Mouse (Mus musculus): ENCODE data around the gene 4930402H24Rik.

Gene 4930402H24Rik

DNA sequence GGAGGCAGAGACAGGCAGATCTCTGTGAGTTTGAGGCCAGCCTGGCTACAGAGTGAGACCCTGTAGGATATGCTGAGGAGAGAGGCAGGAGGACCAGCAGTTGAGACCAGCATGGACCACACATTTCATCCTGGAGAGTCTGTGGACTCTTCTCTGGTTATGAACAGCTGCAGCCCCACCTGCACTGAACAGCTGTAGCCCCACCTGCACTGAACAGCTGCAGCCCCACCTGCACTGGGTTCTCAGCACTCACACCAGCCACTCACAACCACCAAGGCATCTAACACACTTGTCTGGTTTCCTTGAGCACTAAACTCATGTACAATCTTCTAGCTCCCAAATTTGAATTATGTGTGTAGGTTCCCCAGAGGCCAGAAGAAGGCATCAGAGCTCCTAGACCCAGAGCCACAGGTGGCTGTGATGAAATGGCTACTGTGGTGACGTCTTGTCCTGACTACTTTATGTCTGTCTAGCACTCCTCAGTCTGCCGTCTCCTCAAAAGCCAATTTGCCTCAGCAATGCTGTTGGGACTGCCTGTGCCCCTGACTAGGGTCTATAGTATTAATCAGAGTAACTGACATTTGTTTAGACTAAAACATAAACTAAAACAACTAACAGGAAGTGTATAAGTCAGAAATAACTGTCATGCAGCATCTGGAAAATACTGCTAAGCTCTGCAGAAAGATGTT is 125.4 kb downstream of the 4930402H24Rik start:
- CTCF ChIA-PET = no interaction called here
- POLR2A ChIA-PET = interaction anchor here in 1 of 4 experiments (1.4 kb wide), 1 partner anchor 30 kb away, joined by 5 read pairs; no protein-coding TSS in a partner anchor

DNA sequence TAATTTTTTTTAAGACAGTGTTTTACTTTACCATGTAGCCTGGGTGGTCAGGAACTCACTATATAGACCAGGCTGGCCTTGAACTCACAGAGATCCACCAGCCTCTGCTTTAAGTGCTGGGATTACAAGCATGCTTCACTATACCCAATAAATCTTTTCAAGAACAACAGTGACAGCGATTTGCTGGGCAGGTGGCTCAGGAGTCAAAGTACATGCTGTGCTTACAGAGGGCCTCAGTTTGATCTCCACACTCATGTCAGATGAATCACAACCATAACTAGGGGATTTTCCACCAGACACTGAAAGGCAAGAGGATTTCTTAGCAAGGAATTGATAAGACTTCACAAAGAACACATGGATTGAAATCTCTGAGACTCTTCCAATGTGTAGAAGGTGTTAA is 126.3 kb downstream of the 4930402H24Rik start:
- CTCF ChIA-PET = no interaction called here
- POLR2A ChIA-PET = no interaction called here

DNA sequence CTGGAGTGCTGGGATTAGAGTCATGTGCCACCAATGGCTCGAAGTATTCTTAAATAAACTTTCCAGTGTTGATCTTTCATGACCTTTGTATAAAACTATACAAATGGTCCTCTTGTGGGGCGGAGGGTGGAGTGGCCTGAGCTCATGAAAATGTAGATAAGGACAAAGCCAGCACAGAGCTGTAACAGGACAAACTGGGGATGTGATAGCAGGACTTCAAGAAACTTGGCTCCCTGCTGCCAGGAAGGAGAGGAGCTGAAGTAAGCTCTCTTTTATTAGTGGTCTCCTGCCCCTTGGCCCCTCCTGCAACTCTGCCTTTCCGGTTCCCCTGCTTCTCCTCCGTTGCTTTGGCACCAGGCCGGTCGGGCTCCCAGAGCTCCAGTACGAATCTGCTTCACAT is 129.6 kb downstream of the 4930402H24Rik start:
- ChIA-PET CTCF (interaction anchor here in 2 of 4 experiments (1.0 to 1.1 kb wide), 2 partner anchors 9 to 219 kb away, joined by 3 read pairs; no protein-coding TSS in a partner anchor), POLR2A (interaction anchor here in 2 of 4 experiments (0.9 to 1.2 kb wide), 2 partner anchors 13 to 109 kb away, joined by 3 to 4 read pairs; partner anchors contain the start of gene Itpa (in 1 of the 2))

DNA sequence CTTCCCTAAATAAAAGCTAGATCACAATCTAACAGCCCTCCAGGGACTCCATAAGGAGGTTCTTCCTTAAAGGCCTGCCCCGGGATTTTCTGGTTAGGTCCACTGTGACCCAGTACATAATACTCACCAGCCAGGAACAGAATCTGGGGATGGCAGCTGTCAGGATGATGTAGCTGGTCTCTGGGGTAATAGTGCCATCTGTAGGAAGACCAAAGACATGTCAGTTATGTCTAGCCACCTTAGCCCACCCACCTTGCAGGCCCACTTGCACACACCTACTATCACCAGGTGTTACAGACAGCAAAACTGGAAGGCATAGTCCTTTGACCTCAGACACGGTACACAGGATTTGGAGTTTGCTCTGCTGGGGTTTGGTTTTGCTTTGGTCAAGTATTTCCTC is 138.7 kb downstream of the 4930402H24Rik start:
- POLR2A ChIA-PET = interaction anchor here in 2 of 4 experiments (1.0 to 2.2 kb wide), 2 partner anchors 103 to 118 kb away, joined by 3 to 8 read pairs; partner anchors contain the start of gene Ddrgk1 (in 1 of the 2)
- CTCF ChIA-PET = interaction anchor here (0.5 to 1.6 kb wide), 12 partner anchors 9 to 401 kb away, joined by 3 to 10 read pairs (median 4); no protein-coding TSS in a partner anchor

DNA sequence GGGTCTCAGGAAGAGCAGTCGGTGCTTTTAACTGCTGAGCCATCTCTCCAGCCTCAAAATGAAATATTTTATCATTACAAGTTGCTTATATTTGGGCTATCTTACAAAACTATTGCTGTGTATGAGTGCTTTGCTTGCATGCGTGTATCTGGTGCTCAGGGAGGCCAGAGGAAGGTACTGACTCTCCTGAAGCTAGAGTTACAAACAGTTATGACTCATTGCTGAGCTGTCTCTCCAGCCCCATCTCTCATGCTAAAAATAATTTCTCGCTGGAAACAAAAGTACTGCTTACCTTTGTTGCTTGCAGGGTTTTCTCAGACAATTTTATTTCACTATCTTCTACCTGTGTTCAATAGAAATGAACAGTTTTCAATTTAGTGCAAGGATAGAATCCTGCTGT is 140.8 kb downstream of the 4930402H24Rik start:
- CTCF ChIA-PET = no interaction called here
- POLR2A ChIA-PET = no interaction called here

DNA sequence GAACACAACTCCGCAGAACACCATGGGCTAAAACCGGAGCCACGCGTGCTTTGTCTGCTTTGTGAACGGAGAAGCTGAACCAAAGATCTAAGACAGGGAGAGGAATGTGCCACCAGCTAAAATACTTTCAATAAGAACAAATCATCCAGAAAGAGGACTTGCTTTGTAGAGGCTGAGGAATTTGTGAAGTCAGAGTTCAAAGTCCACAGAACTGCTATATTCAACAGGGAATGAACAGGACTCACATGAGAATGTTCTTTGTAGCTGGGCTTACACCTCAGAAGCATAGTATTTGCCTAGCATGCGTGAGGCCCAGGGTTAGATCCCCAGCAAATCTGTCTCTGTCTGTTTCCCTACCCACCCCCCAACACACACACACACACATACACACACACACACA is 145.3 kb downstream of the 4930402H24Rik start:
- ChIA-PET POLR2A (interaction anchor here in 1 of 4 experiments (0.6 kb wide), 1 partner anchor 939 kb away, joined by 3 read pairs; no protein-coding TSS in a partner anchor), CTCF (interaction anchor here in 1 of 4 experiments (0.7 to 0.8 kb wide), 3 partner anchors 41 to 301 kb away, joined by 3 to 4 read pairs (median 3); partner anchors contain the start of gene Mrps26)

DNA sequence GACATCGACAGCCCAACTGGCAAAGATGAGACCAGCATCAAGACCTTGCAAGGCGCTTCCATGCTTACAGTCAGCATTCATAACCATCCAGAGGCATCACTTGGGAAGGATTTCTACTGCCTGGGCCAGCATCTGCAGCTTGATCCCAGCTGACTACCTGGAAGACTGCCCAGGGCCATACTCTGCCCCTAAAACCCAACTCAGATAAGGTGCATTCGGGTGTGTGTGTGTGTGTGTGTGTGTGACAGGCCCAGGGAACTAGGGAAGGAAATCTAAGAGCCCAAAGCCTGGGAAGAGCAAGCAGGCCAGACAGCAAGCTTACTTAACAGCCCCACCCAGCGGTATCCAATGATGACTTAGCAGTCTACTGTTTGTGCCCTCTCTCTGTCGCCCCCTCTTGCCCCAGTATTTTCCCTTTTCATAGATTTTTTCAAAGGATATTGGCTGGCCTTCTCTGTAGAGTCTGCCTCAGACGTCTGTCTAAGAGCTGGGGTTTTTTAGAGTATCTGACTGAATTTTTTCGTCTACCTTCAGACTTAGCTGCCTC is 151.1 kb downstream of the 4930402H24Rik start:
- ChIA-PET CTCF (interaction anchor here (0.5 to 2.2 kb wide), 19 partner anchors 9 to 346 kb away, joined by 3 to 15 read pairs (median 4); partner anchors contain the start of genes Itpa (in 1 of the 4) and Mrps26 (in 1 of the 4)), POLR2A (interaction anchor here in 3 of 4 experiments (0.5 to 1.9 kb wide), 13 partner anchors 27 to 186 kb away, joined by 3 to 9 read pairs (median 4); partner anchors contain the start of genes Ddrgk1 (in 3 of the 3), Itpa (in 1 of the 3), Lzts3 (in 1 of the 3) and Slc4a11 (in 1 of the 3))

DNA sequence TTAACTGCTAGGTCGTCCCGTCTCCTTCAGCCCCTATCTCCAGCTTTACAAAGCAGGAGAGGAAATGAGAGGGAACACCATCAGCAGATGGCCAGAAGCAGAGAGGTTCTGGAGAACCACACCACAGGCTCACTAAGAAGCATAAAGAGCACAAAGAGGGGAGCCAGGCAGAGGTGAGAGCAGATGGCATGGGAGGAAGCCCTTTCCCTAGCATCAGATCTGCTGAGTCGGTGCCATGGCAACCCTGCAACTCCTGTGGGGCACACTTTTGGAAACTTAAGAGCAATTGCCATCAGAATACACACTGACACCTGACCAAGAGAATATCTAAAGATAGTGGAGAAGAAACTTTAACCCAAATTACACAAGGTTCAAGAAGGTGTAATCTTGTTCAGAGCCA is 151.6 kb downstream of the 4930402H24Rik start:
- CTCF ChIA-PET = interaction anchor here (0.5 to 2.2 kb wide), 15 partner anchors 10 to 485 kb away, joined by 3 to 15 read pairs (median 4); partner anchors contain the start of genes Itpa (in 1 of the 4) and Mrps26 (in 1 of the 4)
- POLR2A ChIA-PET = interaction anchor here in 3 of 4 experiments (0.5 to 1.9 kb wide), 9 partner anchors 57 to 125 kb away, joined by 3 to 9 read pairs (median 5); partner anchors contain the start of genes Ddrgk1 (in 3 of the 3), Itpa (in 1 of the 3), Lzts3 (in 1 of the 3) and Slc4a11 (in 1 of the 3)

DNA sequence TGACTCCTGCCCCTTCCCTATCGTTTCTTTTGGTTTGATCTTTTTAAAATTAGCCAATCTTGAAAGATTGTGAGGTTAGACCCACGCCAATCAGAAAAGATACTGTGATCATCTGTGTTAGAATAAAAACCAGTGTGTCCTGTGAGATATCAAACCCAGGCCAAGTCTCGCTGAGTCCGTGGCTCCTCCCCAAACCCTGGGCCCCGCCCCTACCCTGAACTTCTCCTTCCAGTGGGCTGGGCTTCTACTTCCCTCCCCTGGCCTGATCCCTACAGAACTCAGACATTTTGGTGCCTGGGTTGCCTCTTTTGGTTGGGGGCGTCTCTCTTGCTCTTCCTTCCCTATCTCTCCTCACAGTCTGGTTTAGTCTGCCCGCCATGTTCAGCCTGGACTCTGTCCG is 155.8 kb downstream of the 4930402H24Rik start:
- CTCF ChIA-PET = interaction anchor here in 1 of 4 experiments (0.6 kb wide), 2 partner anchors 422 to 780 kb away, joined by 4 read pairs; no protein-coding TSS in a partner anchor
- POLR2A ChIA-PET = interaction anchor here in 3 of 4 experiments (0.6 to 1.4 kb wide), 4 partner anchors 31 to 1503 kb away, joined by 3 to 6 read pairs (median 4); partner anchors contain the start of genes Pcna (in 1 of the 3) and Slc4a11 (in 1 of the 3)

DNA sequence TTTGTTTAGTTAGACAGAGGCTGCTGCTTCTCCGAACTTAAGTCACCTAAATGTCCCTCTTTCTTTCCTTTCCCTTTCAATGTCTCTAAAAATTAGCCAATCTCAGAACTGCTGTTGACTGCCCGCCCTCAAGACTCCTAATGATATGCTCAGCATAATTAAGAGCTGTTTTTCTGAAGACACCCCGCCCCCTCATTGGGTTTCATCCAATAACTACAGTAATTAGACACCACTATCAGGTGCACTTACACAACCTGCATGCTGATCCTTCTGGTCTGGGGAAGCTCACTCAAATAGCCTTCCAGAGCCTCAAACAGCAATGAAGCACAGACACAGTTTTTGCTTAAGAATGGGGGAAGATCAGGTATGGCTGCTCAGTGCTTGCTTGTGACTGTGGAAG is 156.5 kb downstream of the 4930402H24Rik start:
- CTCF ChIA-PET = interaction anchor here in 2 of 4 experiments (0.6 to 0.9 kb wide), 3 partner anchors 32 to 781 kb away, joined by 3 to 4 read pairs (median 3); no protein-coding TSS in a partner anchor
- POLR2A ChIA-PET = interaction anchor here in 2 of 4 experiments (0.5 to 1.4 kb wide), 4 partner anchors 32 to 342 kb away, joined by 3 to 5 read pairs (median 4); partner anchors contain the start of gene Slc4a11 (in 1 of the 2)

DNA sequence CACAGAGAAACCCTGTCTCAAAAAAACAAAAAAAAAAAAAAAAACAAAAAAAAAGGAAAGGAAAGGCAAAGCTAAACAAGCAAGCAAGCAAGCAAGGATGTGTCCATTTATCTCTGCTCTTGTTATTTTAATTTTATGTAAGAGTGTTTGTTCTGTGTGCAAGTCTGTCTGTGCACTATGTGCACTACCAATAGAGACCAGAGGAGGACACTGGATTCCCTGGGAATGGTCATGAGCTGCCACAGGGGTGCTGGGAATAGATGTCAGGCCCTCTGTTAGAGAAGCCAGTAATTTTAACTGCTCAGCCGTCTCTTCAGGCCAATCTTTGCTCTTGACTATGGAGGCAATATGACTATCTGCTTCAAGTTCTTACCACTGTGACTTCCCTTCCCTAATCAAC is 162.6 kb downstream of the 4930402H24Rik start:
- ChIA-PET CTCF (interaction anchor here (0.6 to 1.4 kb wide), 8 partner anchors 12 to 512 kb away, joined by 3 to 7 read pairs (median 5); no protein-coding TSS in a partner anchor), POLR2A (interaction anchor here in 3 of 4 experiments (0.5 to 1.7 kb wide), 8 partner anchors 11 to 174 kb away, joined by 3 to 6 read pairs (median 4); partner anchors contain the start of genes Itpa (in 2 of the 3) and Slc4a11 (in 1 of the 3))

DNA sequence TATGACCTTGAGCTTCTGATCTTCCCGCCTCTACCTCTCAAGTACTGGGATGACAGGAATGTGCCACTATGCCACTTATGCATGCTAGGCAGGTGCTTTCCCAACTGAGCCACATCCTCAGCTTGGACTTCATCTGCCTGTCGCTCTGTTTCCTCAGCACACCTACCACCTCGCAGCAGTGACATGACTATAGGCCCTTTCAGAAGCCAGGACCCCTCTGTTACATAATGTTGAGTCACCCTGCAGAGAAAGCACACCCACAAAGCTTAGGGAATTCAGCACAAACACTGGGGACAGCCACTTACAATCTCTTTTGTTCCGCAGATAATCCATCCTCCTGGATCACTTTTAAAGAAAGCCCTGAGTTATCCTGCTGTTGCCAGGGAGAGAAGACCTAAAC is 166.1 kb downstream of the 4930402H24Rik start:
- POLR2A ChIA-PET = interaction anchor here in 2 of 4 experiments (0.6 to 1.3 kb wide), 3 partner anchors 38 to 73 kb away, joined by 3 to 5 read pairs (median 4); partner anchors contain the start of genes Itpa (in 1 of the 2) and Slc4a11 (in 1 of the 2)
- CTCF ChIA-PET = interaction anchor here in 1 of 4 experiments (0.5 kb wide), 1 partner anchor 56 kb away, joined by 6 read pairs; no protein-coding TSS in a partner anchor

DNA sequence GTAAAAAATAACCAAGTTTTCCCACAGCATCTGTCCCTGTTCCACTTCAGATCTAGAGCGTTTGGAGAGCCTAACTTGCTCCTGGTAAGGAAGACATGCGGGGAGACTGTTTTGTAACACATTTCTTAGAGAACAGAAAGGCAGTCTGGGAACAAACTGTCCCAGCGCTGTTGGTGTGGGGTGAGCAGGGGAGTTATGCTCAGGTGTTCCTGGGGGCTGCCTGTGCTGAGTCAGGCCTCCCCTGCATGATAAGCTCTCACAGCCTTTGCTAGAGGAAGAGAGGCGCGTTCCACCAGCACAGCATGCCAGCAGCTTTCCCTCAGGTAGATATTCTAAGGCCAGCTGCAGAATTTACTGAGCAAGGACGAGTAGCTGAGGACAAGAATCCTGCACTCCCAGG is 168.2 kb downstream of the 4930402H24Rik start:
- POLR2A ChIA-PET = interaction anchor here in 3 of 4 experiments (0.5 to 2.2 kb wide), 6 partner anchors 17 to 73 kb away, joined by 3 to 9 read pairs (median 3); partner anchors contain the start of gene Ddrgk1 (in 1 of the 3)
- CTCF ChIA-PET = interaction anchor here in 1 of 4 experiments (0.6 to 0.7 kb wide), 2 partner anchors 17 to 71 kb away, joined by 3 read pairs; no protein-coding TSS in a partner anchor

DNA sequence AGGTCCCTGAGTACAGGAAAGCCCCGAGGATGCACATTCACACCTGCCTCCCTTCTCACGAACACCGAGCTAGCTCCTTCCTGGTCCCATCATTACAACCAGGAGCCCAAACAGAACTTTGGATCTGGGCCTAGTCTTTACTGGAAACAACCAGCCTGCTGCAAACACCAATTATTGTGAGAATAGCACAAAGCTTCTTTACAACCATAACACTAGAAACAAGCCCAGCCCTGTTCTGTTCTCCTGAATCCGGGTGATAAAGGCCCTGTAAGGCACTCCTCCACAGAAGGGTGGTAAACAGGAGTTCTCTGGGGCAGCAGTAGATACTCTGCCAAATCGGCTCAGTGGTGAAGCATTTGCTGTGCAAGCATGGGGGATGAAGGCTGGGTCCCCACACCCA is 170.9 kb downstream of the 4930402H24Rik start:
- ChIA-PET CTCF (no interaction called here), POLR2A (interaction anchor here in 3 of 4 experiments (0.6 to 1.2 kb wide), 4 partner anchors 38 to 223 kb away, joined by 3 read pairs; partner anchors contain the start of genes Ddrgk1 (in 1 of the 3) and Slc4a11 (in 1 of the 3))

DNA sequence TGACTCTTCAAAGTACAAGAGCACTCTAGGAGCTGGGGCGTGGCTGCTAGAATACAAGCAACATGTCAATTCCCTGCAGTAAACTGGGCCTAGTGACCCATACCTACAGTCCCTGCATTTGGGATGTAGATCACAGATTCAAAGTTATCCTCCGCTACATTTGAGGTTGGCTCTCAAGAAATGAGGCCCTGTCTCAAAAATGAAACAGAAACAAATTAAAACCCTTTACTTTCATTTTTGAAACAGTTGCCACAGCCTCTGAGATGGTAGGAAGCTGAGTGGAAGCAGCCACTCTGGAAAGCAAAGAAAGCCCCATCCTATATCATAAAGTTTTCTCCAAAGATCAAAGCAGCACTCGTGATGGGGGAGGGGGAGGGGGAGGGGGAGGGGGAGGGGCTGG is 172.8 kb downstream of the 4930402H24Rik start:
- CTCF ChIA-PET = interaction anchor here in 1 of 4 experiments (0.6 to 0.7 kb wide), 2 partner anchors 34 to 1326 kb away, joined by 4 to 10 read pairs; no protein-coding TSS in a partner anchor
- POLR2A ChIA-PET = interaction anchor here in 2 of 4 experiments (0.6 to 1.5 kb wide), 6 partner anchors 10 to 1059 kb away, joined by 3 to 5 read pairs (median 4); partner anchors contain the start of gene Slc4a11 (in 1 of the 2)

DNA sequence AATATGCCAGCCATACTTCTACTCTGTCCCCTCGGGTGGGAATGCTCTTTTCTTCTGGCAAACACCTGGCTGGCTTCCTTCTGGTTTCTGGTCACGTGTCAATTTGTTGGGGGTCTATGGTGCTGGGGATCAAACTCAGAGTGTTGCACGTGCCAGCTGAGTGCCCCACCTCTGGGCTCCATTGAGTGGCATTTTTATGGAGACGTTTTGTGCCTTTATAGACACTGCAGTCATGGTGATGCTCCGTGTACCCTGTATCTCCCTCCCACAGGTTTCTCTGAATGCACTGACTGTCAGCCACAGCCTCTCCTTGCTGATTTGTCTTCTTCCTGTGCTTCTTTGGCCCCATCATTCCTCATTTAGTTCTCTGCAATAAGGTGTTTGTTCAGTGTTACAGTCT is 174.4 kb downstream of the 4930402H24Rik start:
- CTCF ChIA-PET = no interaction called here
- POLR2A ChIA-PET = interaction anchor here in 1 of 4 experiments (1.2 kb wide), 1 partner anchor 372 kb away, joined by 5 read pairs; no protein-coding TSS in a partner anchor

DNA sequence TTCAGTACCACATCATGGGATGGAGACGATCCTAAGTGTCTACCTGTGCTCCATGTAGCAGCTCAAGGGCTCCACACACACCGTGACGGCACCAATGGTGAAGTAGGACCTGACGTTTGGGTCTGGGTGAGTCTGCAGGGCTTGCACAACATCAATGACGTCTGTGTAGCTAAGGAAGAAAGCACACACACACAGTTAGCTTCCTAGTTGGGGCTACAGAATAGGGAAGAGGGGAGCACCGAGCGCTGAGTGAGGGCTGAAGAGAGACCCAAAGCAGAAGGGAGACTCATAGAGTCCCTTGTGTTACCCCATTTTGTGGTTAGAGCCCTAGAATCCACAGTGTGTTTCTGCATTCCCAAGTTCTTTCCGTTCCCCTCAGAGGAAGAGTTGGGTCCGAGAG is 175.5 kb downstream of the 4930402H24Rik start:
- ChIA-PET CTCF (no interaction called here), POLR2A (no interaction called here)
